Mouse (Mus musculus) kidney, adult 9 months (tissue): ENCODE data around the gene Cln6.
"Not testable (repeated sequence)": the region's sequence is repeated elsewhere in the genome, so short reads cannot be mapped to it uniquely, and the experiment has no call there.

Source experiments
- DNase-seq: peaks from one replicate; pipeline ENCODE4 v3.0.0; 2022

Cln6 gene

GRCm38 (mm10) chr9:62829877-62830276, 8.7 kb upstream of the Cln6 start:
- DNase-seq: no peak

- no peak for DNase-seq
Measured at GRCm38 (mm10) chr9:62834906-62835305, 3.7 kb upstream of the Cln6 start.

- DNase-seq: no peak
Measured at GRCm38 (mm10) chr9:62835705-62836446, 2.7 kb upstream of the Cln6 start.

- no peak for DNase-seq
Measured at GRCm38 (mm10) chr9:62837611-62838010, 974 bp upstream of the Cln6 start.

GRCm38 (mm10) chr9:62838146-62838505, 459 bp upstream of the Cln6 start:
- DNase-seq: no peak

- DNase-seq: peak; percentile 58
Measured at GRCm38 (mm10) chr9:62839172-62839770, 686 bp downstream of the Cln6 start.

- no peak for DNase-seq
Measured at GRCm38 (mm10) chr9:62843356-62844024, 4.9 kb downstream of the Cln6 start.

GRCm38 (mm10) chr9:62844461-62844860, 5.9 kb downstream of the Cln6 start:
- peak; percentile 77 for DNase-seq

- peak; percentile 90 for DNase-seq
Measured at GRCm38 (mm10) chr9:62847694-62848093, 9.1 kb downstream of the Cln6 start.

- no peak for DNase-seq
Measured at GRCm38 (mm10) chr9:62848641-62849040, 10.1 kb downstream of the Cln6 start.

GRCm38 (mm10) chr9:62851571-62851970, 13.0 kb downstream of the Cln6 start:
- no peak for DNase-seq

- DNase-seq: no peak
Measured at GRCm38 (mm10) chr9:62854483-62854882, 15.9 kb downstream of the Cln6 start.

GRCm38 (mm10) chr9:62857216-62857615, 18.6 kb downstream of the Cln6 start:
- DNase-seq: peak; percentile 89

- DNase-seq: peak; percentile 97
Measured at GRCm38 (mm10) chr9:62857719-62858261, 19.2 kb downstream of the Cln6 start, which contains the start of gene Calml4. TSS of gene Calml4 (plus strand) at chr9:62858080.

GRCm38 (mm10) chr9:62858266-62859019, 19.9 kb downstream of the Cln6 start:
- peak; percentile 62 for DNase-seq

GRCm38 (mm10) chr9:62860102-62860501, 21.5 kb downstream of the Cln6 start:
- DNase-seq: not testable (repeated sequence)

GRCm38 (mm10) chr9:62860866-62861265, 22.3 kb downstream of the Cln6 start:
- DNase-seq: no peak

GRCm38 (mm10) chr9:62869236-62869635, 30.7 kb downstream of the Cln6 start:
- not testable (repeated sequence) for DNase-seq

- no peak for DNase-seq
Measured at GRCm38 (mm10) chr9:62870728-62871127, 32.1 kb downstream of the Cln6 start.

GRCm38 (mm10) chr9:62876966-62877616, 38.5 kb downstream of the Cln6 start:
- no peak for DNase-seq

GRCm38 (mm10) chr9:62877825-62878224, 39.2 kb downstream of the Cln6 start:
- no peak for DNase-seq

- no peak for DNase-seq
Measured at GRCm38 (mm10) chr9:62881871-62882270, 43.3 kb downstream of the Cln6 start.
